Mouse (Mus musculus) yolk sac, embryonic 10.5 days (tissue): ENCODE data around the gene Gpa33.

ENCODE experiments used
- DNase-seq: peaks from one replicate; pipeline ENCODE4 v3.0.0-alpha.2; 2017; ENCODE audit warnings: low spot score

Gene Gpa33

GRCm38 (mm10) chr1:166165159-166165558 lies 35.1 kb downstream of the Gpa33 start:
- no peak for DNase-seq

GRCm38 (mm10) chr1:166167405-166167804 lies 37.4 kb downstream of the Gpa33 start:
- DNase-seq = no peak

GRCm38 (mm10) chr1:166168017-166168416 lies 38.0 kb downstream of the Gpa33 start:
- no peak for DNase-seq

- no peak for DNase-seq
Observed at GRCm38 (mm10) chr1:166169713-166170112, 39.7 kb downstream of the Gpa33 start.

- DNase-seq = no peak
Observed at GRCm38 (mm10) chr1:166170852-166171251, 40.8 kb downstream of the Gpa33 start.

GRCm38 (mm10) chr1:166172992-166173391 lies 43.0 kb downstream of the Gpa33 start:
- DNase-seq = no peak

GRCm38 (mm10) chr1:166173621-166174020 lies 43.6 kb downstream of the Gpa33 start:
- no peak for DNase-seq

- DNase-seq = no peak
Observed at GRCm38 (mm10) chr1:166181510-166181909, 51.5 kb downstream of the Gpa33 start.

- no peak for DNase-seq
Observed at GRCm38 (mm10) chr1:166182952-166183627, 53.1 kb downstream of the Gpa33 start.

- no peak for DNase-seq
Observed at GRCm38 (mm10) chr1:166184391-166185229, 54.6 kb downstream of the Gpa33 start.

- DNase-seq = no peak
Observed at GRCm38 (mm10) chr1:166185357-166185756, 55.3 kb downstream of the Gpa33 start.

- no peak for DNase-seq
Observed at GRCm38 (mm10) chr1:166189821-166190220, 59.8 kb downstream of the Gpa33 start.

GRCm38 (mm10) chr1:166204171-166204570 lies 74.1 kb downstream of the Gpa33 start:
- no peak for DNase-seq

GRCm38 (mm10) chr1:166205159-166205558 lies 75.1 kb downstream of the Gpa33 start:
- no peak for DNase-seq

- DNase-seq = no peak
Observed at GRCm38 (mm10) chr1:166209371-166209770, 79.3 kb downstream of the Gpa33 start.

GRCm38 (mm10) chr1:166214181-166214580 lies 84.1 kb downstream of the Gpa33 start:
- no peak for DNase-seq
